Mouse (Mus musculus) midbrain, embryonic 14.5 days (tissue): ENCODE data around the gene Trim65. TPM values are rescaled to one million over a fixed set of nuclear protein-coding genes. Genes with fewer than 3 reads are reported as not detected.
"Not testable (repeated sequence)": the region's sequence is repeated elsewhere in the genome, so short reads cannot be mapped to it uniquely, and the experiment has no call there.

Source experiments
- ATAC-seq: fragments of 200-750 bp; cut with Nextera tagmentation; 2 replicates; pipeline ENCODE4 v1.8.0; 2017; ENCODE audit warnings: moderate number of reproducible peaks, moderate library complexity; ENCODE audit not compliant: low FRiP score, low TSS enrichment
- DNase-seq: peaks from one replicate; pipeline ENCODE4 v3.0.0-alpha.2; 2015
- H3K27ac ChIP-seq: fragments of 300-500 bp; sonication (generic); replicated peaks from 2 replicates; pipeline ENCODE4 v1.5.1; 2014; ENCODE audit warnings: mild to moderate bottlenecking, low read depth, low read length, moderate library complexity
- H3K27me3 ChIP-seq: fragments of 300-500 bp; sonication (generic); 2 replicates; pipeline ENCODE4 v1.6.1; 2014; ENCODE audit warnings: low read length, control low read depth, mixed read lengths; ENCODE audit not compliant: control insufficient read depth, insufficient read depth
- H3K36me3 ChIP-seq: fragments of 300-500 bp; sonication (generic); 2 replicates; pipeline ENCODE4 v1.6.1; 2014; ENCODE audit warnings: low read length, control low read depth; ENCODE audit not compliant: control insufficient read depth, insufficient read depth
- H3K4me1 ChIP-seq: fragments of 300-500 bp; sonication (generic); 2 replicates; pipeline ENCODE4 v1.6.1; 2014; ENCODE audit warnings: mild to moderate bottlenecking, antibody characterized with exemption, low read length, control low read depth; ENCODE audit not compliant: control insufficient read depth, insufficient read depth
- H3K4me2 ChIP-seq: fragments of 300-500 bp; sonication (generic); 2 replicates; pipeline ENCODE4 v1.6.1; 2014; ENCODE audit warnings: mild to moderate bottlenecking, low read length, moderate library complexity
- H3K4me3 ChIP-seq: fragments of 300-500 bp; sonication (generic); replicated peaks from 2 replicates; pipeline ENCODE4 v1.5.1; 2014; ENCODE audit warnings: low read depth, low read length
- H3K9ac ChIP-seq: fragments of 300-500 bp; sonication (generic); replicated peaks from 2 replicates; pipeline ENCODE4 v1.6.1; 2014; ENCODE audit warnings: mild to moderate bottlenecking, low read length, moderate library complexity
- H3K9me3 ChIP-seq: fragments of 300-500 bp; sonication (generic); 2 replicates; pipeline ENCODE4 v1.6.1; 2016; ENCODE audit warnings: low read length, control low read depth, mixed read lengths; ENCODE audit not compliant: control insufficient read depth
- WGBS: fragments of 180-500 bp; shearing (Covaris S2); extraction: QIAGEN DNeasy Blood & Tissue Kit; methylation state at CpG from one replicate; pipeline ENCODE4 v1.1.7; 2014; 5-methylcytosine and 5-hydroxymethylcytosine counted together
- polyA plus RNA-seq: library from polyadenylated mRNA; unstranded; fragments of >200 nt; fragmentation: Nextera tagmentation; extraction: Ambion mirVana; gene quantifications from 2 replicates; pipeline ENCODE4 v1.2.1, GENCODE M21; 2014

Gene Trim65
- polyA plus RNA-seq, 1 experiment from 2014 or later, result 2.0 TPM

- 86% methylated on average over 6 of the region's 6 CpGs for WGBS
- Histone ChIP-seq H3K27me3 (0 out of 2 replicates have a peak, but pooled peaks cover 1% of the 10 kb centered on the region), H3K4me3 (no peak overlapping the region), H3K4me1 (peaks cover 14% of the 10 kb centered on the region; the same call in 1 of the 2 replicates), H3K9ac (no peak overlapping the region), H3K9me3 (no peaks in the 10 kb centered on the region), H3K4me2 (no peak overlapping the region), H3K36me3 (no peaks in the 10 kb centered on the region), H3K27ac (no peak overlapping the region)
- ATAC-seq, result no peak
- DNase-seq, result no peak
These were observed 30.5 kb downstream of the Trim65 start for GRCm38 (mm10) chr11:116100385-116100784.

GRCm38 (mm10) chr11:116099462-116099861 is 31.5 kb downstream of the Trim65 start:
- Histone ChIP-seq H3K27me3 (no peaks in the 10 kb centered on the region), H3K4me3 (no peak overlapping the region), H3K9me3 (no peaks in the 10 kb centered on the region), H3K36me3 (no peaks in the 10 kb centered on the region), H3K4me1 (peaks cover 12% of the 10 kb centered on the region; the same call in 1 of the 2 replicates), H3K27ac (no peak overlapping the region), H3K9ac (no peak overlapping the region), H3K4me2 (no peak overlapping the region)
- ATAC-seq (no peak), DNase-seq (no peak)
- 85% methylated on average over 6 of the region's 6 CpGs for WGBS

GRCm38 (mm10) chr11:116098711-116099460 is 32.0 kb downstream of the Trim65 start:
- no peak for ATAC-seq
- no peaks in the 10 kb centered on the region for H3K9me3 ChIP-seq
- H3K27ac ChIP-seq, result no peak overlapping the region
- no peaks in the 10 kb centered on the region for H3K27me3 ChIP-seq
- H3K36me3 ChIP-seq, result no peaks in the 10 kb centered on the region
- H3K4me3 ChIP-seq, result no peak overlapping the region
- 80% methylated on average over 14 of the region's 14 CpGs for WGBS
- H3K4me1 ChIP-seq, result peaks cover 6% of the 10 kb centered on the region; the same call in 1 of the 2 replicates
- H3K9ac ChIP-seq, result no peak overlapping the region
- H3K4me2 ChIP-seq, result no peak overlapping the region
- no peak for DNase-seq

GRCm38 (mm10) chr11:116096213-116097108 is 34.5 kb downstream of the Trim65 start:
- no peak overlapping the region for H3K9ac ChIP-seq
- no peaks in the 10 kb centered on the region for H3K9me3 ChIP-seq
- no peaks in the 10 kb centered on the region for H3K36me3 ChIP-seq
- no peaks in the 10 kb centered on the region for H3K27me3 ChIP-seq
- no peak overlapping the region for H3K27ac ChIP-seq
- H3K4me3 ChIP-seq, result no peak overlapping the region
- no peaks in the 10 kb centered on the region for H3K4me1 ChIP-seq
- H3K4me2 ChIP-seq, result no peak overlapping the region
- no peak for ATAC-seq
- 91% methylated on average over 5 of the region's 5 CpGs for WGBS
- no peak for DNase-seq

- 91% methylated on average over 3 of the region's 3 CpGs for WGBS
- no peak for DNase-seq
- Histone ChIP-seq H3K36me3 (no peaks in the 10 kb centered on the region), H3K27ac (no peak overlapping the region), H3K4me3 (no peak overlapping the region), H3K27me3 (no peaks in the 10 kb centered on the region), H3K4me2 (no peak overlapping the region), H3K4me1 (no peaks in the 10 kb centered on the region), H3K9ac (no peak overlapping the region), H3K9me3 (no peaks in the 10 kb centered on the region)
- ATAC-seq, result no peak
These were observed 35.4 kb downstream of the Trim65 start for GRCm38 (mm10) chr11:116095573-116095972.

- no peaks in the 10 kb centered on the region for H3K9me3 ChIP-seq
- no peak overlapping the region for H3K4me3 ChIP-seq
- no peak for ATAC-seq
- H3K36me3 ChIP-seq, result no peaks in the 10 kb centered on the region
- H3K27ac ChIP-seq, result no peak overlapping the region
- DNase-seq, result no peak
- H3K4me1 ChIP-seq, result no peaks in the 10 kb centered on the region
- 73% methylated on average over 16 of the region's 16 CpGs for WGBS
- no peaks in the 10 kb centered on the region for H3K27me3 ChIP-seq
- H3K4me2 ChIP-seq, result no peak overlapping the region
- H3K9ac ChIP-seq, result no peak overlapping the region
These were observed 37.0 kb downstream of the Trim65 start for GRCm38 (mm10) chr11:116093771-116094565.

GRCm38 (mm10) chr11:116092959-116093358 is 38.0 kb downstream of the Trim65 start:
- not testable (repeated sequence) for H3K4me3 ChIP-seq, H3K27ac ChIP-seq, H3K9me3 ChIP-seq, H3K36me3 ChIP-seq, H3K4me2 ChIP-seq, ATAC-seq, H3K4me1 ChIP-seq, DNase-seq, H3K9ac ChIP-seq, H3K27me3 ChIP-seq
- 93% methylated on average over 6 of the region's 6 CpGs for WGBS

GRCm38 (mm10) chr11:116091591-116091990 is 39.3 kb downstream of the Trim65 start:
- Histone ChIP-seq H3K9me3 (no peaks in the 10 kb centered on the region), H3K4me1 (no peaks in the 10 kb centered on the region), H3K27me3 (no peaks in the 10 kb centered on the region), H3K36me3 (no peaks in the 10 kb centered on the region), H3K9ac (no peak overlapping the region), H3K27ac (no peak overlapping the region), H3K4me3 (no peak overlapping the region), H3K4me2 (no peak overlapping the region)
- 85% methylated on average over 6 of the region's 6 CpGs for WGBS
- ATAC-seq (no peak), DNase-seq (no peak)
